In the genomic region with DNA sequence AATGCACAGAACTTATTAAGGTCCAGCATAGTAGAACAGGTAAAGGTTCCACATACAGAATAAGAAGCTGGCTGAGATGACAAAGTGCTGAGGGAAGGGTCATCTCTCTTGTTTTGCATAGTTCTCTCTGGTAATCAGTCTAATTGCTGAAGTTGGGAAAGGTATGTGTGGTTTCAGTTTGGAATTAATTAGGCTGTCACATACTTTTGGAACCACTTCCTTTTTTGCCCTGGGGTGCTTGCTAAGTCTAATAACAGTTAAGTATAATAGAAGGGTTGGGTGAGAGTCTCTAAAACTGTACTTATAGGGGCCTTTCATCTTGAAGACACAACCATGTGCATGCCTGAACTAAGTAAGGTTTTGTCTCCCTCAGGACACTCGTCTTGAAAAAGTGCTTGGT, we compare ENCODE assay signal across 40 mouse cellular contexts. TPM values are rescaled to one million over a fixed set of nuclear protein-coding genes. Genes with fewer than 3 reads are reported as not detected.
"Had no signal": no experiment of that assay in that cellular context is flagged by ENCODE, and none has a peak within 500 bp of the region (broad histone marks: within the 10 kb centered on the region; RNA-seq: fewer than 3 reads in every experiment).

No protein-coding gene starts in this region.

- H3K27ac ChIP-seq: heart, adult 2 months; heart, embryonic 13.5 days; heart, embryonic 15.5 days; hindbrain, embryonic 13.5 days; hindbrain, embryonic 15.5 days; hindbrain, postnatal 0 days; limb, embryonic 13.5 days; limb, embryonic 15.5 days; liver, embryonic 12.5 days; liver, embryonic 14.5 days had no signal

- ATAC-seq: hindbrain, postnatal 0 days; intestine, embryonic 16.5 days; liver, embryonic 12.5 days had no signal

- DNase-seq: gastrocnemius, postnatal 14 days; gastrocnemius, postnatal 36 days; heart, adult 11 months; heart, adult 2 months; heart, postnatal 14 days; heart, postnatal 36 days; kidney, adult 11 months; kidney, adult 8-10 months; kidney, postnatal 10 days; layer of hippocampus, adult 9-11 months; layer of hippocampus, postnatal 36 days; left cerebral cortex, postnatal 4 days had no signal

- H3K9me3 ChIP-seq: heart, embryonic 13.5 days; heart, embryonic 15.5 days; hindbrain, embryonic 13.5 days; hindbrain, embryonic 15.5 days; limb, embryonic 13.5 days; limb, embryonic 15.5 days; liver, embryonic 12.5 days had no signal

- H3K4me3 ChIP-seq: heart, adult 2 months; heart, embryonic 13.5 days; heart, embryonic 15.5 days; hindbrain, embryonic 13.5 days; hindbrain, embryonic 15.5 days; limb, embryonic 13.5 days; limb, embryonic 15.5 days; liver, embryonic 12.5 days had no signal

- H3K36me3 ChIP-seq: heart, embryonic 15.5 days; limb, embryonic 13.5 days had no signal

- H3K27me3 ChIP-seq: heart, embryonic 13.5 days; heart, embryonic 15.5 days; hindbrain, embryonic 13.5 days; hindbrain, embryonic 15.5 days; limb, embryonic 13.5 days; limb, embryonic 15.5 days; liver, embryonic 12.5 days had no signal

- H3K9ac ChIP-seq: heart, embryonic 13.5 days; heart, embryonic 15.5 days; hindbrain, embryonic 13.5 days; hindbrain, embryonic 15.5 days; limb, embryonic 13.5 days; limb, embryonic 15.5 days; liver, embryonic 12.5 days; liver, embryonic 14.5 days had no signal

- H3K4me2 ChIP-seq: heart, embryonic 11.5 days; heart, embryonic 13.5 days; heart, embryonic 15.5 days; hindbrain, embryonic 13.5 days; hindbrain, embryonic 15.5 days; limb, embryonic 13.5 days; limb, embryonic 15.5 days; liver, embryonic 12.5 days had no signal

RNA-seq across cellular contexts. Expression of gene Tm4sf19, which starts 36.4 kb away (rescaled TPM):
- total RNA-seq: gastrocnemius, adult 8-10 months; gastrocnemius, postnatal 14 days; gastrocnemius, postnatal 36 days; heart, adult 2 months; heart, postnatal 14 days; heart, postnatal 36 days; hematopoietic stem cell, adult 5-6 weeks; hindbrain, postnatal 0 days; layer of hippocampus, adult 18-20 months; layer of hippocampus, adult 8-10 months; layer of hippocampus, postnatal 14 days; left cerebral cortex, adult 18-20 months; left cerebral cortex, postnatal 4 days; liver, adult 2 months had no signal
- polyA plus RNA-seq: frontal cortex, adult 2 months; heart, embryonic 11.5 days; heart, embryonic 15.5 days; heart, postnatal 0 days; hindbrain, embryonic 11.5 days; hindbrain, embryonic 13.5 days; hindbrain, embryonic 15.5 days; hindbrain, postnatal 0 days; intestine, embryonic 14.5 days; intestine, embryonic 16.5 days; kidney, embryonic 14.5 days; kidney, embryonic 16.5 days; limb, embryonic 11.5 days; limb, embryonic 13.5 days; liver, adult 2 months; liver, embryonic 12.5 days had no signal

RNA-seq across cellular contexts. Expression of gene Slc51a, which starts 51.0 kb away (rescaled TPM):
- total RNA-seq: gastrocnemius, adult 8-10 months; gastrocnemius, postnatal 14 days; gastrocnemius, postnatal 36 days; hindbrain, postnatal 0 days; layer of hippocampus, adult 18-20 months; layer of hippocampus, adult 8-10 months; layer of hippocampus, postnatal 14 days; layer of hippocampus, postnatal 36 days; left cerebral cortex, adult 18-20 months; left cerebral cortex, adult 8-10 months; left cerebral cortex, postnatal 10 days; left cerebral cortex, postnatal 25 days; left cerebral cortex, postnatal 4 days; liver, adult 2 months had no signal
- polyA plus RNA-seq: frontal cortex, adult 2 months; hindbrain, postnatal 0 days had no signal

RNA-seq across cellular contexts. Expression of gene Zdhhc19, which starts 59.4 kb away (rescaled TPM):
- total RNA-seq: gastrocnemius, adult 8-10 months; gastrocnemius, postnatal 14 days; gastrocnemius, postnatal 36 days; heart, adult 2 months; heart, postnatal 14 days; heart, postnatal 36 days; hematopoietic stem cell, adult 5-6 weeks; hindbrain, postnatal 0 days; layer of hippocampus, adult 18-20 months; layer of hippocampus, postnatal 14 days; layer of hippocampus, postnatal 36 days; left cerebral cortex, adult 18-20 months; left cerebral cortex, adult 8-10 months; left cerebral cortex, postnatal 10 days; left cerebral cortex, postnatal 25 days; left cerebral cortex, postnatal 4 days; liver, adult 2 months had no signal
- polyA plus RNA-seq: frontal cortex, adult 2 months; heart, adult 2 months; heart, embryonic 13.5 days; heart, embryonic 15.5 days; heart, postnatal 0 days; hindbrain, embryonic 11.5 days; hindbrain, embryonic 13.5 days; kidney, embryonic 14.5 days; kidney, embryonic 16.5 days; limb, embryonic 11.5 days; limb, embryonic 13.5 days; limb, embryonic 15.5 days; liver, adult 2 months; liver, embryonic 12.5 days; liver, embryonic 14.5 days had no signal
